Mouse (Mus musculus) cerebellum, adult 2 months (tissue): ENCODE data around the gene Ptges3l.

Source experiments
- CTCF ChIP-seq: fragments of 200-500 bp; IDR thresholded peaks from 2 replicates; pipeline ENCODE4 v1.5.1; 2011; ENCODE audit warnings: low read depth, mild to moderate bottlenecking, control low read depth, low read length, moderate library complexity, borderline replicate concordance; ENCODE audit not compliant: insufficient read depth
- POLR2A ChIP-seq: fragments of 200-500 bp; IDR thresholded peaks from 2 replicates; pipeline ENCODE4 v1.6.1; 2011; ENCODE audit warnings: low read length, control low read depth, borderline replicate concordance; ENCODE audit not compliant: insufficient read depth

GRCm38 (mm10) chr11:101464211-101465100 lies 39.3 kb upstream of the Ptges3l start, which contains the start of gene Rnd2:
- TF ChIP-seq POLR2A (no peak), CTCF (no peak)
